Mouse (Mus musculus) E14TG2a.4 (cell line): ENCODE data around the gene Ubl3.

Experiments
- CTCF ChIP-seq: conservative IDR thresholded peaks from 2 replicates; pipeline ENCODE4 v1.5.1; 2014; ENCODE audit warnings: low read length
- NANOG ChIP-seq: IDR thresholded peaks from 2 replicates; pipeline ENCODE4 v1.6.1; 2014; ENCODE audit warnings: borderline replicate concordance, low read length, mixed read lengths
- POU5F1 ChIP-seq: IDR thresholded peaks from 2 replicates; pipeline ENCODE4 v1.6.1; 2014; ENCODE audit warnings: low read length, borderline replicate concordance

DNA sequence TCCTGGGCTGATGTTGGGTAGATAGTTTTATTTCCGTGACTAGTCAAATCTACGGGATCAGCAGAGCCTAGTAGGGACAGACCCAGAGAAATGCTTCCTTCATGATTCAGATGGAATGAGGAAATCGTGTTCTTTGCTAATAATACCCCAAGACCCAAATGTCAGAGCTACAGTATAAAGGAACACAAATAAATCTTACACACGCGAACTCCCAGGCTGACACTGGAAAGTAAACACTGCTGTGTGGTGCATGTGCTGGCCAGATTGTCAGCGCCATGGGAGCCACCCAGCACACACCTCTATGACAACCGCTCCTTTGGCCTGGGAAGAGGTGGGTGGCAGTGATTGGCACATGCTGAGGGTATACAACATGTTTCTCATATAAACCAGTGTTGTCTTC is 88.1 kb downstream of the Ubl3 start:
- TF ChIP-seq CTCF (no peak), NANOG (no peak), POU5F1 (no peak)
